Mouse (Mus musculus) midbrain, postnatal 0 days (tissue): ENCODE results near the gene Tpst2. TPM values are rescaled to one million over a fixed set of nuclear protein-coding genes. Genes with fewer than 3 reads are reported as not detected.

Experiments used
- ATAC-seq: fragments of 200-750 bp; cut with Nextera tagmentation; 2 replicates; pipeline ENCODE4 v1.8.0; 2017; ENCODE audit warnings: moderate number of reproducible peaks, mild to moderate bottlenecking, moderate TSS enrichment, moderate library complexity; ENCODE audit not compliant: low FRiP score
- DNase-seq: peaks from one replicate; pipeline ENCODE4 v3.0.0-alpha.2; 2015; ENCODE audit warnings: low spot score
- H3K27ac ChIP-seq: fragments of 300-500 bp; sonication (generic); 2 replicates; pipeline ENCODE4 v1.5.1; 2014; ENCODE audit warnings: low read depth, mild to moderate bottlenecking, low read length, mixed read lengths
- H3K27me3 ChIP-seq: fragments of 300-500 bp; sonication (generic); 2 replicates; pipeline ENCODE4 v1.6.1; 2014; ENCODE audit warnings: low read length, control low read depth, mixed read lengths; ENCODE audit not compliant: insufficient read depth
- H3K36me3 ChIP-seq: fragments of 300-500 bp; sonication (generic); 2 replicates; pipeline ENCODE4 v1.6.1; 2014; ENCODE audit warnings: low read length, control low read depth, mixed read lengths; ENCODE audit not compliant: insufficient read depth
- H3K4me1 ChIP-seq: fragments of 300-500 bp; sonication (generic); 2 replicates; pipeline ENCODE4 v1.6.1; 2014; ENCODE audit warnings: mild to moderate bottlenecking, control low read depth, antibody characterized with exemption, low read length, mixed read lengths; ENCODE audit not compliant: insufficient read depth
- H3K4me2 ChIP-seq: fragments of 300-500 bp; sonication (generic); 2 replicates; pipeline ENCODE4 v1.6.1; 2014; ENCODE audit warnings: low read depth, mild to moderate bottlenecking, low read length, mixed read lengths; ENCODE audit not compliant: poor library complexity, severe bottlenecking
- H3K4me3 ChIP-seq: fragments of 300-500 bp; sonication (generic); 2 replicates; pipeline ENCODE4 v1.5.1; 2014; ENCODE audit warnings: low read depth, mild to moderate bottlenecking, low read length, moderate library complexity
- H3K9ac ChIP-seq: fragments of 300-500 bp; sonication (generic); replicated peaks from 2 replicates; pipeline ENCODE4 v1.6.1; 2014; ENCODE audit warnings: mild to moderate bottlenecking, low read length, moderate library complexity, mixed read lengths; ENCODE audit not compliant: poor library complexity, severe bottlenecking
- H3K9me3 ChIP-seq: fragments of 300-500 bp; sonication (generic); 2 replicates; pipeline ENCODE4 v1.6.1; 2016; ENCODE audit warnings: low read length, control low read depth
- CTCF ChIP-seq: IDR thresholded peaks from 2 replicates; pipeline ENCODE4 v1.5.1; 2016; ENCODE audit warnings: antibody characterized with exemption, mild to moderate bottlenecking
- WGBS: fragments of 180-500 bp; shearing (Covaris S2); extraction: QIAGEN DNeasy Blood & Tissue Kit; methylation state at CpG from one replicate; pipeline ENCODE4 v1.1.7; 2014; 5-methylcytosine and 5-hydroxymethylcytosine counted together
- polyA plus RNA-seq: library from polyadenylated mRNA; unstranded; fragments of >200 nt; fragmentation: Nextera tagmentation; extraction: Ambion mirVana; gene quantifications from 2 replicates; pipeline ENCODE4 v1.2.1, GENCODE M21; 2015
- total RNA-seq: library from RNA; depleted of rRNA; stranded (reverse); fragments of >200 nt; gene quantifications from 2 replicates; pipeline ENCODE4 v1.2.3, GENCODE M21; 2014

Gene Tpst2
- total and polyA plus RNA-seq, 2 experiments from 2014 or later, result 37.1 to 37.3 TPM

- no peak overlapping the region for H3K27ac ChIP-seq
- WGBS, result 57% methylated on average over 8 of the region's 8 CpGs
- H3K27me3 ChIP-seq, result no peaks in the 10 kb centered on the region
Measured at GRCm38 (mm10) chr5:112295564-112295963, 19.1 kb downstream of the Tpst2 start.

DNA sequence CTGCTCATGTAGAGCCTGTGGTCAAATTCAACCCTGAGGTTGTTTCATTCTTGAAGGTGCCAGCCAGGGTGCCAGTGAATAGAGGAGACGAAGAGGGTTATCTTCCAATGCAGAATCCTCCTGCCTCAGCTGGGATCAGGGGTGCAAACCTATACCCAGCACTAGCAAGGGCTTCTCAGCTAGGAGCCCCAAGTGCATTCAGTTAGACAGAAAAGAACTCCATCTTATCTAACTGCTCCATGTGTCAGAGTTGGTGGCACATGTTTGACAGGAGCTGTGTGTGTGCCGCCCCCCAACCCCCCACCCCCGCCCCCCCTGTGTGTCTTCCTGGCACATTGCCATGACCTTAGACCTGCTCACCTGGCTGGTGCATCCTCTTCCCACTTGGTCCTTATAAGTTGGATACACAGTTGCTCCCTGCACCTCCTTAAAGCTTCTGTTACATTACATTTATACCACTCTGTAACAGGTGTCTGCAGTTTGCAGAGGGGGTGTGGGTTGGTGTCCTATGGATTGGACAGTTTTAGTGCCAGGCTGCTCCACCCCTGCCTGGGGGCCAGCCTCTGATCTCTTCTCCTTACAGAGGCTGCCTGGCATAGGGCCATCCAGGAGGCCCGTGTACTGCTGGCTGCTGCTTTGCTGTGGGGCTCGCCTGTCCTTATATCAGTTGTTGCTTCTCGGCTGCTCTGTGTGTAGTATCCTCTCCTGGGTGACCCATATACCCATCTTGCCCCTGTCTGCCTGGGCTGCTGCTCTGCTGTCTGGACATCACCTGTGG, 20.1 kb downstream of the Tpst2 start:
- no peaks in the 10 kb centered on the region for H3K4me1 ChIP-seq
- DNase-seq, result no peak
- no peak for TF ChIP-seq CTCF
- H3K4me3 ChIP-seq, result no peak overlapping the region
- H3K27me3 ChIP-seq, result no peaks in the 10 kb centered on the region
- WGBS, result 65% methylated on average over 6 of the region's 6 CpGs
- H3K9ac ChIP-seq, result no peak overlapping the region
- no peaks in the 10 kb centered on the region for H3K36me3 ChIP-seq
- no peak for ATAC-seq
- H3K9me3 ChIP-seq, result no peaks in the 10 kb centered on the region
- no peak overlapping the region for H3K4me2 ChIP-seq
- H3K27ac ChIP-seq, result no peak overlapping the region

More at GRCm38 (mm10) chr5:112295564-112295963, 19.1 kb downstream of the Tpst2 start:
- Histone ChIP-seq H3K36me3 (no peaks in the 10 kb centered on the region), H3K4me1 (no peaks in the 10 kb centered on the region), H3K4me3 (no peak overlapping the region), H3K4me2 (no peak overlapping the region), H3K9ac (no peak overlapping the region), H3K9me3 (no peaks in the 10 kb centered on the region)
- ATAC-seq, result no peak
- no peak for DNase-seq
- TF ChIP-seq CTCF, result no peak

GRCm38 (mm10) chr5:112297257-112297656, 20.8 kb downstream of the Tpst2 start:
- TF ChIP-seq CTCF, result no peak
- Histone ChIP-seq H3K27ac (no peak overlapping the region), H3K4me3 (no peak overlapping the region), H3K4me2 (no peak overlapping the region), H3K36me3 (no peaks in the 10 kb centered on the region), H3K4me1 (no peaks in the 10 kb centered on the region), H3K27me3 (no peaks in the 10 kb centered on the region), H3K9ac (no peak overlapping the region), H3K9me3 (no peaks in the 10 kb centered on the region)
- ATAC-seq (no peak), DNase-seq (no peak)
- WGBS, result 89% methylated on average over 2 of the region's 2 CpGs

DNA sequence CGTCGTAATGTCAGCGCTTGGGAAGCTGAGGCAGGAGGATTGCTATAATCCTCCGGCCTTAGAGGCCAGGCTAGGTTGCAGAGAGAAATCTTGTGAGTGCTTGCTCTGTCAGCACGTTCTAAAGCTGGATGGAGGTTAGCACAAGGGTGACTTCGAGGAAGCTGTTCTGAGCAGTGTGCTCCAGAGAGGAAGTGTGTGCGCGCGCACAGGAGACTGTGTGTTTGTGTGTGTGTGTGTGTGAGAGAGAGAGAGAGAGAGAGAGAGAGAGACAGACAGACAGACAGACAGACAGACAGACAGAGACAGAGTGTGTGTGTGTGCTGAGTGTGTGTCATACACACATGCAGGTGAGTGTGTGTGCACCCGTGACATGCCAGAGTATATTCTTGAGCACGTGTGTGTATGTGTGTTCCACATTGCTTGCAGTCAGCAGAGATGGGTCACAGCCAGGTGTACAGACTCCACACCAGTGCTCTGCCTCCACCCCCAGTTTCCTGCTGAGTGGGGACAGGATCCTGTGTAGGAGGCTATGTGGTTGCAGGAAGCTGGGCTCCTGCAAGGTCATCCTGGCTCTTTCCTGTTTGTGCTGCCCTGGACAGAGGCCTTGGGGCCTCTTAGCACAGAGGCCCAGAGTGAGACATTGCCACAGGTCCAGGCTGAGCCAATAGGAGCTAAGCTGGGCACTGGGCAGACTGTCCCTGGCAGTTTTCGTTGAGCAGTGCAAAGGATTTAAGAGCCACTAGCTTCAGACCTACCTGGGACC, 21.9 kb downstream of the Tpst2 start:
- Histone ChIP-seq H3K4me1 (no peaks in the 10 kb centered on the region), H3K4me3 (no peak overlapping the region), H3K9me3 (no peaks in the 10 kb centered on the region), H3K36me3 (no peaks in the 10 kb centered on the region), H3K27ac (0 out of 2 replicates have a peak overlapping the region, but pooled peaks have one; percentile 4), H3K9ac (no peak overlapping the region), H3K4me2 (no peak overlapping the region), H3K27me3 (no peaks in the 10 kb centered on the region)
- ATAC-seq (no peak), DNase-seq (no peak)
- WGBS, result 87% methylated on average over 12 of the region's 12 CpGs
- TF ChIP-seq CTCF, result no peak

- H3K27me3 ChIP-seq, result no peaks in the 10 kb centered on the region
- ATAC-seq, result no peak
- no peaks in the 10 kb centered on the region for H3K9me3 ChIP-seq
- no peak for DNase-seq
- no peak overlapping the region for H3K4me3 ChIP-seq
- H3K4me1 ChIP-seq, result no peaks in the 10 kb centered on the region
- H3K36me3 ChIP-seq, result no peaks in the 10 kb centered on the region
- 89% methylated on average over 4 of the region's 4 CpGs for WGBS
- no peak overlapping the region for H3K9ac ChIP-seq
- H3K27ac ChIP-seq, result 0 out of 2 replicates have a peak overlapping the region, but pooled peaks have one; percentile 4
- H3K4me2 ChIP-seq, result no peak overlapping the region
- TF ChIP-seq CTCF, result no peak
Measured at GRCm38 (mm10) chr5:112299399-112299798, 22.9 kb downstream of the Tpst2 start.

GRCm38 (mm10) chr5:112300112-112300511, 23.6 kb downstream of the Tpst2 start:
- H3K36me3 ChIP-seq, result no peaks in the 10 kb centered on the region
- TF ChIP-seq CTCF, result no peak
- H3K9ac ChIP-seq, result no peak overlapping the region
- H3K4me2 ChIP-seq, result no peak overlapping the region
- H3K27me3 ChIP-seq, result no peaks in the 10 kb centered on the region
- H3K27ac ChIP-seq, result no peak overlapping the region
- no peaks in the 10 kb centered on the region for H3K4me1 ChIP-seq
- no peak overlapping the region for H3K4me3 ChIP-seq
- no peak for DNase-seq
- ATAC-seq, result no peak
- WGBS, result 86% methylated on average over 2 of the region's 2 CpGs
- no peaks in the 10 kb centered on the region for H3K9me3 ChIP-seq
